Comparison of ENCODE assay signal across 25 mouse cellular contexts in the genomic region with DNA sequence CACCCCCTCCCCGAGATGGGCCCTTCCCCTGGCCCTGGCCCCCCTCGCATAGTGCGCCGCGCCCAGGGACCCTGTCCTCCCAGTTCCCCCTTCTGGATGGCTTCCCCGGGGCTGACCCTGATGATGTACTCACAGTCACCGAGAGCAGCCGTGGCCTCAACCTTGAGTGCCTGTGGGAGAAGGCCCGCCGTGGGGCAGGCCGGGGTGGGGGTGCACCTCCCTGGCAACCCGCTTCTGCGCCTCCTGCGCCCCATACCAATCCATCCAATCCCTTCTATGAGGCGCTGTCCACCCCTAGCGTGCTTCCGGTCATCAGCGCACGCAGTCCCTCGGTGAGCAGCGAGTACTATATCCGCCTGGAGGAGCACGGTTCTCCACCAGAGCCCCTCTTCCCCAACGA. TPM values are rescaled to one million over a fixed set of nuclear protein-coding genes. Genes with fewer than 3 reads are reported as not detected.
A peak's percentile ranks its signal among the peaks of the same experiment; 100 is the strongest.
DNase-seq lines count a peak whose midpoint lies in the region; ATAC-seq and TF ChIP-seq lines count a peak whose summit lies in the region.
"Had no signal": no experiment of that assay in that cellular context is flagged by ENCODE, and none has a peak within 500 bp of the region (broad histone marks: within the 10 kb centered on the region; RNA-seq: fewer than 3 reads in every experiment).

No protein-coding gene starts in this region.

- peaks cover 7% of the 10 kb centered on the region for H3K27me3 ChIP-seq in forebrain, embryonic 11.5 days (ENCODE audit: control insufficient read depth, insufficient read depth, low read length)
- H3K27me3 ChIP-seq in forebrain, postnatal 0 days (ENCODE audit: insufficient read depth, low read length) = no peaks in the 10 kb centered on the region
- peaks cover 61% of the 10 kb centered on the region for H3K27me3 ChIP-seq in midbrain, embryonic 10.5 days (ENCODE audit: low read depth, poor library complexity, severe bottlenecking)
- H3K27me3 ChIP-seq in midbrain, postnatal 0 days (ENCODE audit: insufficient read depth, low read length) = no peaks in the 10 kb centered on the region
- peaks cover 57% of the 10 kb centered on the region for H3K27me3 ChIP-seq in limb, embryonic 10.5 days (ENCODE audit: low read depth, poor library complexity, severe bottlenecking)
- H3K27me3 ChIP-seq: hindbrain, embryonic 15.5 days had no signal

- H3K4me1 ChIP-seq in forebrain, embryonic 11.5 days (replicated peaks; ENCODE audit: control insufficient read depth, insufficient read depth, low read length) = peaks cover 7% of the 10 kb centered on the region
- 0 out of 2 replicates have a peak, but pooled peaks cover 2% of the 10 kb centered on the region for H3K4me1 ChIP-seq in forebrain, postnatal 0 days (ENCODE audit: insufficient read depth)
- peaks cover 15% of the 10 kb centered on the region for H3K4me1 ChIP-seq in midbrain, embryonic 10.5 days
- H3K4me1 ChIP-seq in midbrain, postnatal 0 days (ENCODE audit: insufficient read depth, low read length) = no peaks in the 10 kb centered on the region
- peaks cover 11% of the 10 kb centered on the region for H3K4me1 ChIP-seq in limb, embryonic 10.5 days

- H3K4me3 ChIP-seq in forebrain, embryonic 11.5 days (ENCODE audit: low read depth, low read length) = no peak overlapping the region
- no peak overlapping the region for H3K4me3 ChIP-seq in forebrain, postnatal 0 days (ENCODE audit: low read depth, low read length)
- 0 out of 2 replicates have a peak overlapping the region, but pooled peaks have one; percentile 9 for H3K4me3 ChIP-seq in midbrain, embryonic 10.5 days
- H3K4me3 ChIP-seq in midbrain, postnatal 0 days (ENCODE audit: low read depth, low read length) = no peak overlapping the region
- H3K4me3 ChIP-seq in limb, embryonic 10.5 days = no peak overlapping the region
- H3K4me3 ChIP-seq: forebrain, embryonic 10.5 days; heart, adult 2 months; hindbrain, embryonic 12.5 days; hindbrain, embryonic 15.5 days had no signal

- H3K9ac ChIP-seq in forebrain, embryonic 11.5 days (ENCODE audit: low read length) = no peak overlapping the region
- H3K9ac ChIP-seq in forebrain, postnatal 0 days = no peak overlapping the region
- H3K9ac ChIP-seq in midbrain, postnatal 0 days (replicated peaks; ENCODE audit: low read length, poor library complexity, severe bottlenecking) = no peak overlapping the region
- H3K9ac ChIP-seq: hindbrain, embryonic 12.5 days; hindbrain, embryonic 15.5 days had no signal

- TF ChIP-seq CTCF in forebrain, postnatal 0 days (IDR thresholded peaks at IDR 0.05; ENCODE audit: low read depth) = no peak
- no peak for TF ChIP-seq CTCF in midbrain, postnatal 0 days (IDR thresholded peaks at IDR 0.05)

- WGBS in forebrain, embryonic 11.5 days = 85% methylated on average over 24 of the region's 24 CpGs
- 90% methylated on average over 24 of the region's 24 CpGs for WGBS in forebrain, postnatal 0 days
- 81% methylated on average over 24 of the region's 24 CpGs for WGBS in midbrain, embryonic 10.5 days
- WGBS in midbrain, postnatal 0 days = 87% methylated on average over 24 of the region's 24 CpGs
- WGBS in limb, embryonic 10.5 days = 80% methylated on average over 24 of the region's 24 CpGs

- ATAC-seq in forebrain, embryonic 11.5 days (replicated peaks; ENCODE audit: low FRiP score) = no peak
- ATAC-seq in forebrain, postnatal 0 days = no peak
- no peak for ATAC-seq in midbrain, postnatal 0 days (ENCODE audit: low FRiP score)
- ATAC-seq: CD4-positive, CD25-positive, alpha-beta regulatory T cell, adult 4 months; forebrain, embryonic 14.5 days; intestine, postnatal 0 days had no signal

- H3K27ac ChIP-seq in forebrain, embryonic 11.5 days (ENCODE audit: low read depth, low read length) = no peak overlapping the region
- no peak overlapping the region for H3K27ac ChIP-seq in forebrain, postnatal 0 days (ENCODE audit: low read depth, low read length)
- H3K27ac ChIP-seq in midbrain, embryonic 10.5 days (replicated peaks) = no peak overlapping the region
- no peak overlapping the region for H3K27ac ChIP-seq in midbrain, postnatal 0 days (ENCODE audit: low read depth, low read length)
- H3K27ac ChIP-seq in limb, embryonic 10.5 days = 0 out of 2 replicates have a peak overlapping the region, but pooled peaks have one; percentile 42
- H3K27ac ChIP-seq: forebrain, embryonic 10.5 days; heart, adult 2 months; hindbrain, embryonic 12.5 days; hindbrain, embryonic 15.5 days had no signal

- DNase-seq in adrenal gland, postnatal 10 days = peak; percentile 40
- no peak for DNase-seq in adrenal gland, postnatal 4 days (ENCODE audit: low spot score in 2 of 2)
- peak; percentile 50 for DNase-seq in forebrain, embryonic 11.5 days (ENCODE audit: low spot score)
- no peak for DNase-seq in forebrain, postnatal 0 days
- DNase-seq in midbrain, embryonic 10.5 days (ENCODE audit: low spot score) = no peak
- DNase-seq in midbrain, postnatal 0 days (ENCODE audit: low spot score) = no peak
- no peak for DNase-seq in limb, embryonic 10.5 days (ENCODE audit: low spot score)
- DNase-seq in MN1 (ENCODE audit: low spot score) = no peak
- DNase-seq: cerebellum, adult 11 months; cerebellum, postnatal 14 days; gastrocnemius, postnatal 25 days; heart, adult 2 months; kidney, adult 2 months had no signal

- H3K36me3 ChIP-seq in forebrain, embryonic 11.5 days (ENCODE audit: control insufficient read depth, insufficient read depth, low read length) = peaks cover 13% of the 10 kb centered on the region
- peaks cover 90% of the 10 kb centered on the region for H3K36me3 ChIP-seq in forebrain, postnatal 0 days (ENCODE audit: insufficient read depth)
- peaks cover 86% of the 10 kb centered on the region for H3K36me3 ChIP-seq in midbrain, embryonic 10.5 days
- peaks cover 67% of the 10 kb centered on the region for H3K36me3 ChIP-seq in midbrain, postnatal 0 days (ENCODE audit: insufficient read depth, low read length)
- peaks cover 87% of the 10 kb centered on the region for H3K36me3 ChIP-seq in limb, embryonic 10.5 days
- H3K36me3 ChIP-seq: G1E had no signal

- no peaks in the 10 kb centered on the region for H3K9me3 ChIP-seq in forebrain, embryonic 11.5 days (ENCODE audit: control insufficient read depth, low read length)
- no peaks in the 10 kb centered on the region for H3K9me3 ChIP-seq in forebrain, postnatal 0 days (ENCODE audit: low read length)
- no peaks in the 10 kb centered on the region; the same call in 1 of the 2 replicates for H3K9me3 ChIP-seq in midbrain, embryonic 10.5 days (replicated peaks)
- no peaks in the 10 kb centered on the region for H3K9me3 ChIP-seq in midbrain, postnatal 0 days (ENCODE audit: low read length)
- H3K9me3 ChIP-seq in limb, embryonic 10.5 days (replicated peaks) = no peaks in the 10 kb centered on the region
- H3K9me3 ChIP-seq: G1E; hindbrain, embryonic 12.5 days; hindbrain, embryonic 15.5 days had no signal

- no peak overlapping the region for H3K4me2 ChIP-seq in forebrain, embryonic 11.5 days (ENCODE audit: low read depth, low read length, severe bottlenecking)
- H3K4me2 ChIP-seq in forebrain, postnatal 0 days (ENCODE audit: low read depth) = no peak overlapping the region
- H3K4me2 ChIP-seq in midbrain, postnatal 0 days (ENCODE audit: low read depth, low read length, poor library complexity, severe bottlenecking) = no peak overlapping the region
- H3K4me2 ChIP-seq: heart, embryonic 11.5 days; hindbrain, embryonic 12.5 days; hindbrain, embryonic 15.5 days had no signal

RNA-seq across cellular contexts. Expression of a gene that starts 8.8 kb away (rescaled TPM):
- total RNA-seq in adrenal gland, postnatal 10 days (2021) = under 1 TPM; 0.39 to 0.45 TPM
- 1 to 10 TPM in 1 of 2 experiments, under 1 TPM in 1; 0.64 to 1.0 TPM for total RNA-seq in adrenal gland, postnatal 4 days (2021)
- 1.4 and 1.6 TPM in 2 replicates for polyA plus RNA-seq in forebrain, embryonic 11.5 days (2014; fragmentation: Nextera tagmentation; extraction: Ambion mirVana)
- 6.5 and 8.9 TPM in 2 replicates for total RNA-seq in forebrain, postnatal 0 days (2014; rRNA removed)
- 9.6 and 10.0 TPM in 2 replicates for polyA plus RNA-seq in forebrain, postnatal 0 days (2015; fragmentation: Nextera tagmentation; extraction: Ambion mirVana)
- polyA plus RNA-seq in midbrain, embryonic 10.5 days (2016; fragmentation: Nextera tagmentation; extraction: Ambion mirVana) = 1.1 and 1.5 TPM in 2 replicates
- 5.0 and 5.1 TPM in 2 replicates for total RNA-seq in midbrain, postnatal 0 days (2014; rRNA removed)
- polyA plus RNA-seq in midbrain, postnatal 0 days (2015; fragmentation: Nextera tagmentation; extraction: Ambion mirVana) = 5.6 and 6.1 TPM in 2 replicates
- polyA plus RNA-seq in limb, embryonic 10.5 days (2016; fragmentation: Nextera tagmentation; extraction: Ambion mirVana) = 1.8 and 2.1 TPM in 2 replicates
- total RNA-seq: gastrocnemius, adult 8-10 months; gastrocnemius, postnatal 25 days; heart, adult 2 months; heart, postnatal 25 days had no signal
- polyA plus RNA-seq: G1E had no signal

RNA-seq across cellular contexts. Expression of a gene that starts 9.7 kb away (rescaled TPM):
- total RNA-seq in adrenal gland, postnatal 10 days (2021) = 1 to 10 TPM; 4.2 to 8.3 TPM
- 10 to 100 TPM; 17.2 to 18.8 TPM for total RNA-seq in adrenal gland, postnatal 4 days (2021)
- polyA plus RNA-seq in forebrain, embryonic 11.5 days (2014; fragmentation: Nextera tagmentation; extraction: Ambion mirVana) = 5.2 and 6.6 TPM in 2 replicates
- total RNA-seq in forebrain, postnatal 0 days (2014; rRNA removed) = 128 and 144 TPM in 2 replicates
- 8.9 and 12.5 TPM in 2 replicates for polyA plus RNA-seq in forebrain, postnatal 0 days (2015; fragmentation: Nextera tagmentation; extraction: Ambion mirVana)
- polyA plus RNA-seq in midbrain, embryonic 10.5 days (2016; fragmentation: Nextera tagmentation; extraction: Ambion mirVana) = 2.3 and 3.3 TPM in 2 replicates
- total RNA-seq in midbrain, postnatal 0 days (2014; rRNA removed) = 170 and 172 TPM in 2 replicates
- polyA plus RNA-seq in midbrain, postnatal 0 days (2015; fragmentation: Nextera tagmentation; extraction: Ambion mirVana) = 13.7 and 19.1 TPM in 2 replicates
- 2.2 and 3.2 TPM in 2 replicates for polyA plus RNA-seq in limb, embryonic 10.5 days (2016; fragmentation: Nextera tagmentation; extraction: Ambion mirVana)
- total RNA-seq: gastrocnemius, adult 8-10 months had no signal
- polyA plus RNA-seq: CD4-positive, CD25-positive, alpha-beta regulatory T cell, adult 4 months; heart, postnatal 0 days had no signal

RNA-seq across cellular contexts. Expression of a gene that starts 21.1 kb away (rescaled TPM):
- 100 to 1,000 TPM in 1 of 2 experiments, 10 to 100 TPM in 1; 88.5 to 107 TPM for total RNA-seq in adrenal gland, postnatal 10 days (2021)
- 100 to 1,000 TPM; 124 to 126 TPM for total RNA-seq in adrenal gland, postnatal 4 days (2021)
- polyA plus RNA-seq in forebrain, embryonic 11.5 days (2014; fragmentation: Nextera tagmentation; extraction: Ambion mirVana) = 194 and 207 TPM in 2 replicates
- 253 and 270 TPM in 2 replicates for total RNA-seq in forebrain, postnatal 0 days (2014; rRNA removed)
- 282 and 317 TPM in 2 replicates for polyA plus RNA-seq in forebrain, postnatal 0 days (2015; fragmentation: Nextera tagmentation; extraction: Ambion mirVana)
- 153 and 183 TPM in 2 replicates for polyA plus RNA-seq in midbrain, embryonic 10.5 days (2016; fragmentation: Nextera tagmentation; extraction: Ambion mirVana)
- 210 and 223 TPM in 2 replicates for total RNA-seq in midbrain, postnatal 0 days (2014; rRNA removed)
- 219 and 236 TPM in 2 replicates for polyA plus RNA-seq in midbrain, postnatal 0 days (2015; fragmentation: Nextera tagmentation; extraction: Ambion mirVana)
- polyA plus RNA-seq in limb, embryonic 10.5 days (2016; fragmentation: Nextera tagmentation; extraction: Ambion mirVana) = 170 TPM in 2 replicates

RNA-seq across cellular contexts. Expression of a gene that starts 31.3 kb away (rescaled TPM):
- total RNA-seq in adrenal gland, postnatal 10 days (2021) = under 1 TPM; 0.24 to 0.51 TPM
- under 1 TPM; 0.45 to 0.53 TPM for total RNA-seq in adrenal gland, postnatal 4 days (2021)
- 0.37 and 0.45 TPM in 2 replicates for polyA plus RNA-seq in forebrain, embryonic 11.5 days (2014; fragmentation: Nextera tagmentation; extraction: Ambion mirVana)
- 0.54 and 1.00 TPM in 2 replicates for total RNA-seq in forebrain, postnatal 0 days (2014; rRNA removed)
- polyA plus RNA-seq in forebrain, postnatal 0 days (2015; fragmentation: Nextera tagmentation; extraction: Ambion mirVana) = 0.48 and 1.1 TPM in 2 replicates
- 0.65 and 0.72 TPM in 2 replicates for polyA plus RNA-seq in midbrain, embryonic 10.5 days (2016; fragmentation: Nextera tagmentation; extraction: Ambion mirVana)
- total RNA-seq in midbrain, postnatal 0 days (2014; rRNA removed) = 0.71 and 2.1 TPM in 2 replicates
- polyA plus RNA-seq in midbrain, postnatal 0 days (2015; fragmentation: Nextera tagmentation; extraction: Ambion mirVana) = 1.5 TPM in 2 replicates
- 1.2 and 1.4 TPM in 2 replicates for polyA plus RNA-seq in limb, embryonic 10.5 days (2016; fragmentation: Nextera tagmentation; extraction: Ambion mirVana)
- total RNA-seq: hematopoietic stem cell, adult 5-6 weeks had no signal
- polyA plus RNA-seq: CD4-positive, CD25-positive, alpha-beta regulatory T cell, adult 4 months had no signal

RNA-seq across cellular contexts. Expression of a gene that starts 37.5 kb away (rescaled TPM):
- 10 to 100 TPM; 23.7 to 27.5 TPM for total RNA-seq in adrenal gland, postnatal 10 days (2021)
- 10 to 100 TPM; 28.2 to 28.3 TPM for total RNA-seq in adrenal gland, postnatal 4 days (2021)
- polyA plus RNA-seq in forebrain, embryonic 11.5 days (2014; fragmentation: Nextera tagmentation; extraction: Ambion mirVana) = 84.8 and 88.2 TPM in 2 replicates
- 39.3 and 41.8 TPM in 2 replicates for total RNA-seq in forebrain, postnatal 0 days (2014; rRNA removed)
- 55.9 and 60.7 TPM in 2 replicates for polyA plus RNA-seq in forebrain, postnatal 0 days (2015; fragmentation: Nextera tagmentation; extraction: Ambion mirVana)
- polyA plus RNA-seq in midbrain, embryonic 10.5 days (2016; fragmentation: Nextera tagmentation; extraction: Ambion mirVana) = 95.8 and 119 TPM in 2 replicates
- total RNA-seq in midbrain, postnatal 0 days (2014; rRNA removed) = 31.3 and 34.2 TPM in 2 replicates
- polyA plus RNA-seq in midbrain, postnatal 0 days (2015; fragmentation: Nextera tagmentation; extraction: Ambion mirVana) = 48.7 and 52.9 TPM in 2 replicates
- polyA plus RNA-seq in limb, embryonic 10.5 days (2016; fragmentation: Nextera tagmentation; extraction: Ambion mirVana) = 116 and 156 TPM in 2 replicates

Comparison
In these comparisons a context has a peak if more than half of its experiments do, and no peak if none do; other contexts are left out.
1. DNase-seq: peak in adrenal gland, postnatal 10 days (single experiment) and forebrain, embryonic 11.5 days (single experiment); none in adrenal gland, postnatal 4 days (0 of 2), forebrain, postnatal 0 days (single experiment), midbrain, embryonic 10.5 days (single experiment), midbrain, postnatal 0 days (single experiment), limb, embryonic 10.5 days (single experiment) and MN1 (single experiment).